Mouse (Mus musculus) hindbrain, embryonic 15.5 days (tissue): ENCODE results near the gene Myoz2. TPM values are rescaled to one million over a fixed set of nuclear protein-coding genes. Genes with fewer than 3 reads are reported as not detected.

Source experiments
- ATAC-seq: fragments of 200-750 bp; cut with Nextera tagmentation; 2 replicates; pipeline ENCODE4 v1.8.0; 2017; ENCODE audit warnings: low read depth, moderate number of reproducible peaks, moderate TSS enrichment; ENCODE audit not compliant: low FRiP score
- H3K27ac ChIP-seq: fragments of 300-500 bp; sonication (generic); replicated peaks from 2 replicates; pipeline ENCODE4 v1.5.1; 2015; ENCODE audit warnings: mild to moderate bottlenecking, inconsistent platforms
- H3K27me3 ChIP-seq: fragments of 300-500 bp; sonication (generic); 2 replicates; pipeline ENCODE4 v1.6.1; 2015; ENCODE audit warnings: control low read depth, inconsistent platforms
- H3K36me3 ChIP-seq: fragments of 300-500 bp; sonication (generic); 2 replicates; pipeline ENCODE4 v1.6.1; 2015; ENCODE audit warnings: control low read depth, inconsistent platforms
- H3K4me1 ChIP-seq: fragments of 300-500 bp; sonication (generic); replicated peaks from 2 replicates; pipeline ENCODE4 v1.6.1; 2015; ENCODE audit warnings: control low read depth, inconsistent platforms
- H3K4me2 ChIP-seq: fragments of 300-500 bp; sonication (generic); 2 replicates; pipeline ENCODE4 v1.6.1; 2015; ENCODE audit warnings: moderate library complexity, mild to moderate bottlenecking, inconsistent platforms
- H3K4me3 ChIP-seq: fragments of 300-500 bp; sonication (generic); 2 replicates; pipeline ENCODE4 v1.5.1; 2015; ENCODE audit warnings: mild to moderate bottlenecking, inconsistent platforms
- H3K9ac ChIP-seq: fragments of 300-500 bp; sonication (generic); 2 replicates; pipeline ENCODE4 v1.6.1; 2015; ENCODE audit warnings: inconsistent platforms
- H3K9me3 ChIP-seq: fragments of 300-500 bp; sonication (generic); 2 replicates; pipeline ENCODE4 v1.6.1; 2016; ENCODE audit warnings: control low read depth, inconsistent platforms
- WGBS: fragments of 180-500 bp; shearing (Covaris S2); methylation state at CpG from one replicate; pipeline ENCODE4 v1.1.7; 2015; 5-methylcytosine and 5-hydroxymethylcytosine counted together
- polyA plus RNA-seq: library from polyadenylated mRNA; unstranded; fragments of >200 nt; fragmentation: Nextera tagmentation; extraction: Ambion mirVana; gene quantifications from 2 replicates; pipeline ENCODE4 v1.2.1, GENCODE M21; 2015

Myoz2 gene
- polyA plus RNA-seq, 1 experiment from 2014 or later: 0.13 TPM

DNA sequence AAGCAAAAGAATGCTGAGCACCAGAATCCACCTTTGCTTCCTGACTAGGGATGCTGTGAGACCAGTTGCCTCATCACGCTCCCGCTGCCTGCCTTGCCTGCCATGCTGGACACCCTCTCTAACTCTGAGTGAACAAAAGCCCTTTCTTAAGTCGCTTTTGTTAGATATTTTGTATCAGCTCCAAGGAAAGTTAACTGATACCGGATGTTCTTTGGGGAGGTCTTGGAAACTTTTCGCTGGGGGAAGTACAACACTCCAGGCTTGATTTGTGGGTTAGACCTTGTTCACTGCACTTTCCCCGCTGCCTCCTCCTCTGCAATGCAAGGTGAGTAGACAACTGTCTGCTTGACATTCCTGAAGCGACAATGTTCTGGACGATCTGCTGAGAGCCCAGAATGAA is 36.3 kb downstream of the Myoz2 start:
- H3K27ac ChIP-seq: no peak overlapping the region
- H3K9ac ChIP-seq: no peak overlapping the region
- H3K4me1 ChIP-seq: no peaks in the 10 kb centered on the region
- H3K27me3 ChIP-seq: no peaks in the 10 kb centered on the region
- H3K4me2 ChIP-seq: no peak overlapping the region
- 0 out of 2 replicates have a peak, but pooled peaks cover 4% of the 10 kb centered on the region for H3K9me3 ChIP-seq
- no peak overlapping the region for H3K4me3 ChIP-seq
- 77% methylated on average over 8 of the region's 8 CpGs for WGBS
- no peak for ATAC-seq
- H3K36me3 ChIP-seq: no peaks in the 10 kb centered on the region

DNA sequence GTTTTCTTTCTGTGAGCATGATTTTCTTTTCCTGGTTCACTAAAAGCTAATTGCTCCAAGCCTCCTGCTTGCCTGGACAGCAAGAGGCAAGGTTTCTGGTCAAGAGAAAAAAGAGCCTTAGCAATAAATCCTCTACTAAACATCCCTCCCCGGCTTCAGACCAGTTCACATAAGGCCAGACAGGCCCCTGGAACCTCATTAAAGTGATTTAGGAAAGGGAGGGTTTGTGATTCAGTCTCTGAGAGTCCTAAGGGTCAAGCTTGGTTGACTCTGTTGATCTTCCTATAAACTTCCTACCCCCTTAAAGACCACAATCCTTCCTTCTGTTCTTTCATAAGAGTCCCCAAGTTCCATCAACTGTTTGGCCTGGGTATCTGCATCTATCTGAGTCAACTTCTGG is 37.8 kb downstream of the Myoz2 start:
- ATAC-seq: no peak
- Histone ChIP-seq H3K4me1 (no peaks in the 10 kb centered on the region), H3K27me3 (no peaks in the 10 kb centered on the region), H3K9me3 (0 out of 2 replicates have a peak, but pooled peaks cover 4% of the 10 kb centered on the region), H3K4me3 (no peak overlapping the region), H3K4me2 (no peak overlapping the region), H3K9ac (no peak overlapping the region), H3K36me3 (no peaks in the 10 kb centered on the region), H3K27ac (no peak overlapping the region)
- WGBS: 89% methylated on average over 1 of the region's 1 CpGs

DNA sequence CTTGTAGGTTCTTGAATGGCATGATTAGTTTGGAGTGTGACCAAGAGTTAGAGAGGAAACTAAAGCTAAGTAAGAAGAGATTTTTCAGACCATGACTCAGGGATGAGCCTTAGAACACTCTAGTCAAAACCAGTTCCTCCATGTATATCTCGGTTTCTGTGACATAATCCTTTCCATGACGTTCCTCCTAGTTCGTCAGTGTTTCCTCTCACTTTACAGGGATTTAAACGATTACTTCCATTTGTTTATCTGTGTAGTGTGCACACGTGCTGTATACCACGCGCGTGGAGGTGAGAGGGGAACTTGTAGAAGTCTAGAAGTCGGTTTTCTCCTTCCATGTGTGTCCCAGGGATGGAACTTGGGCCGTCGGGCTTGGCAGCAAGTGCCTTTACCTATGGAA is 47.9 kb downstream of the Myoz2 start:
- Histone ChIP-seq H3K9ac (no peak overlapping the region), H3K4me1 (peaks cover 16% of the 10 kb centered on the region), H3K36me3 (no peaks in the 10 kb centered on the region), H3K9me3 (no peaks in the 10 kb centered on the region), H3K27me3 (no peaks in the 10 kb centered on the region), H3K4me3 (no peak overlapping the region), H3K27ac (no peak overlapping the region), H3K4me2 (no peak overlapping the region)
- 92% methylated on average over 11 of the region's 11 CpGs for WGBS
- no peak for ATAC-seq

DNA sequence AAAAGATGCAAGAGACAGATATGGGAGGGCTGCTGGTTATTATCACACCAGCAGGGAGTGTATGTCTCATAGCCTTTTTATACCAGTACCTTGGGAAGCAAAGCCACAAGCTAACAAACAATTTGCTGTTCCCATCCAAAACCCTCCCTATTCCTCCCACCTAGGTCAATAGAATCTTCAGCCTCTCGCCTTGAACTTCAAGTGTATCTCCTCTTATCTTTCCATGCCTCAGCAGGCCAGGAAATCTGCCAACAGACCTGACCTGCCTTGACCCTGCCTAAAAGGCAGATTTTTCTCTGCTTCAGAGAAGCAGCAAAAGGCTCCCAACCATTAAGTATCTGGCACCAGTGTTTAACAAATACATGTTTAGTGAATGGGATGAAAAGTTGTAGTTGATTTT is 48.4 kb downstream of the Myoz2 start:
- H3K9ac ChIP-seq: no peak overlapping the region
- H3K9me3 ChIP-seq: no peaks in the 10 kb centered on the region
- H3K4me2 ChIP-seq: no peak overlapping the region
- no peak overlapping the region for H3K27ac ChIP-seq
- no peaks in the 10 kb centered on the region for H3K27me3 ChIP-seq
- H3K4me3 ChIP-seq: no peak overlapping the region
- no peak for ATAC-seq
- whole genome bisulfite sequencing: 50% methylated on average over 1 of the region's 1 CpGs
- peaks cover 16% of the 10 kb centered on the region for H3K4me1 ChIP-seq
- no peaks in the 10 kb centered on the region for H3K36me3 ChIP-seq

DNA sequence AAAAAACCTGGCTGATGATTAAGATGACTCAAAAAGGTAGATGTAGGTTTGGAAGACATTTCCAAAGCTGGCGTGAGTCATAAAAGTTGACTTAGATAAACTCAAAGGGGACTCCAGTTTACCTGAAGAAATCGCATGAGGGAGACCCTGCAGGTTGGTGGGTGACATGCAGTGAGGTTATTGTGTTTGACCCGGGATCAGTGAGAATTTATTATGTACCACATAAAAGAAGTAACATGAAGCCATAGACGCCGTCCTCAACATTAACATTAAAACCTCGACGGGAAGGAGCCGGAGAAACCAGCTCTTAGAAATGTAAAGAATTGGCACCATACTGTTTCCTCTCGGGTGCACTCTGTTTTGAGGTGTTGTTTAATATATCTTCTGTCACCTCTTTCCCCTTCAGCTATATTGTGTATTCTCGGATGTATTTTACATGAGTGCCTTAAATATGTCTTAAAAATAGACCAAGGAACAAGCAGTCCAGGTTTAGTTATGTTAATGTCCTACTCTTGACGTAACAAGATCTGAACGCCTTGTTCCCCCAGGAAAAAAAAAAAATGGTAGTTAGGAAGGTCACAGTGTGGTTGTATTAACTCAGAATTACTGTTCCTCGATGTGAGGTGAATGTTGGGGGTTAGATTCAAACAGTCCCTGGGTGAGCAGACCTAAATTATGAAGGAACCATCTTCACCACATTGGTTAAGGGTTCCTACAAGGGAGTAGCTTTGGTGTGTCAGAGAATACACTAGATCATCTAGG is 49.5 kb downstream of the Myoz2 start:
- H3K27me3 ChIP-seq: no peaks in the 10 kb centered on the region
- peak overlapping the region; percentile 80 for H3K4me3 ChIP-seq
- peak overlapping the region; percentile 65 for H3K4me2 ChIP-seq
- no peak for ATAC-seq
- WGBS: 15% methylated on average over 13 of the region's 13 CpGs
- peak overlapping the region; percentile 78 for H3K9ac ChIP-seq
- no peaks in the 10 kb centered on the region for H3K9me3 ChIP-seq
- peaks cover 16% of the 10 kb centered on the region for H3K4me1 ChIP-seq
- no peaks in the 10 kb centered on the region for H3K36me3 ChIP-seq
- H3K27ac ChIP-seq: peak overlapping the region; percentile 95

DNA sequence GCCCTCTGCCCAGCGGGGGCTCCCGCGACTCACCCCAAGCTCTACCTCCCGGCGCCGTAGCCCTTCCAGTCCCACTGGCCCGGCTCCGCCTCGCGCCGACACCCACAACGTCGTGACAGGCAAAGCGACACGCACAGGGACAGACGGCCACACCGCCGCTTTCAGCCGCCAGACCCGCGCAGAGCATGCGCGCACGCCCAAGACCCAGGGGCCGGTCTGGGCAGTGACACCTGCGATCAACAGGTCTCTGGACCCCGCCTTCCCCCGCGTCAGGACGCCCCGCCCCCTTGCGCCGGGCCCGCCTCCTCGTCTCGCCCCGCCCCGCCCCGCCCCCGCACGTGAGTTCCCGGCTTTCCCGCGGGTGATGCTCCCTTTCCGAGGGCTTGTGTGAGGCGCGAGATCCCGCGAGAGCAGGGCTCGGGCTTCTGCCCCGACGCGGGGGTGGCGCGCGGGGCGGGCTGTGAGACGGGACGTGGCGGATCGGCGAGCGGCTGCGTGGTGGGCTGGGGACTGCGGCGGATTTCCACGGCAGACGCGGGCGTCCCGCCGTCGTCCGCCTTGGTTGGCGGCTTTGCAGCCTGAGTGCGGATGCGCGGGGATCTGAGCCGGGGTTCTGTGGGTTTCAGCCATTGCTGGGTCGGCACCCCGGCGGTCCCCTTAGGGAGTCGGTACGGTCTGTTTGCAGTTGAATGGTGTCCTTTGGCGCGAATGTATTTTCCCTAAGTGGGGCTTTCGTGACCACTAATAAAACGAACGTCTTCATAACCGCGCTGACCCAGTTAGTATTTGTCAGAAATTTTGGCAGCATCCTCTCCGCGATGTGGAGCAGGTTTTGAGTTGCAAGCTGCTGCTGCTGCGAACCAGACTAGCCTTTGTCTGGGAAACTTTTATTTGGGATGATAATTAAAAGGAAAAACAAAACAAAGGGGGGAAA is 50.3 kb downstream of the Myoz2 start, which contains the start of gene Usp53:
Gene Usp53, minus strand, starts transcription at position 262 of the 934 bp plus-strand sequence.
- WGBS: under 1% methylated on average over 88 of the region's 94 CpGs
- peak within 1 kb of the TSS; percentile 95 for H3K27ac ChIP-seq
- H3K9me3 ChIP-seq: no peaks in the 10 kb centered on the region
- ATAC-seq: peak; percentile 98
- H3K27me3 ChIP-seq: no peaks in the 10 kb centered on the region
- peak within 1 kb of the TSS; percentile 80 for H3K4me3 ChIP-seq
- no peaks in the 10 kb centered on the region for H3K36me3 ChIP-seq
- peak within 1 kb of the TSS; percentile 65 for H3K4me2 ChIP-seq
- peaks cover 16% of the 10 kb centered on the region for H3K4me1 ChIP-seq
- H3K9ac ChIP-seq: peak within 1 kb of the TSS; percentile 78

DNA sequence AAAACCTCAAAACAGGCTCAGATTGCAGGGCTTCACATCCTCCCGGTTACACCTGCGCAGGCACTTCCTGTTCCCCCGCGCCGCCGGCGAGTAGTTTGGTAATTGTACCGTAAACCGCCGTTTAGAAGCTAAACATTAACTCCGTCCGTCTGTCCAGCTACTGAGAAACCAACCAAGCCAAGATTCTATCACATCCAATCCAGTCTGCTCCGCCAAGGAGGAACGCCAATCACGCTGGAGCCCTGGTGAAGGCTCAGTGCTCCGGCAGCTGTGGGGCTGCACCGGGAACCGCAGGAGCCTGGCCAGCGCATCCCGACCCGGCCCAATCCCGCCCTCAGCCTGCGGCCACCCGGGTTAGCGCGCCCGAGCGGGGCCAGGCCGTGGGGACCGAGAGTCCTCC is 51.0 kb downstream of the Myoz2 start:
- no peaks in the 10 kb centered on the region for H3K27me3 ChIP-seq
- H3K9ac ChIP-seq: peak overlapping the region; percentile 69
- peaks cover 16% of the 10 kb centered on the region for H3K4me1 ChIP-seq
- no peaks in the 10 kb centered on the region for H3K9me3 ChIP-seq
- peak overlapping the region; percentile 65 for H3K4me2 ChIP-seq
- WGBS: 0% methylated on average over 30 of the region's 30 CpGs
- ATAC-seq: no peak; the same call in 1 of the 2 replicates
- peak overlapping the region; percentile 80 for H3K4me3 ChIP-seq
- no peaks in the 10 kb centered on the region for H3K36me3 ChIP-seq
- peak overlapping the region; percentile 95 for H3K27ac ChIP-seq

DNA sequence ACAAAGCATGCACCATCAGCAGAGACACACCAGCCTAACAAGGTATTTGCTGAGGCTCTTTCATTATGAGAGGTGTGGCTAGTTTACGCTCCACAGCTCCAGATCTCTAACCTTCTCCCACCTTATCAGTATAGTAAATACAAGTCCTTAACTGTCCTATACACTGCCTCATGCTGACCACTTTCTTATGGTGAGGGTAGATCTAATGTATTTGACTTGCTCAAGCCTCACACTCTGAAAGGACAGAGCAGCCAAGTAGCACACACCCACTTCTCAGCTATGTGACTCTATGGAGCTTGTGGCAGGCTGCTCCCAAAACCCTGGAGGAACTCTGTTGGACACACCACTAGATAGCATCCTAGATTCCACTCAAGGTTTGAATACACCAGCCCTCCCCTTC is 58.9 kb downstream of the Myoz2 start:
- no peaks in the 10 kb centered on the region for H3K9me3 ChIP-seq
- H3K27me3 ChIP-seq: no peaks in the 10 kb centered on the region
- no peak overlapping the region for H3K9ac ChIP-seq
- no peak overlapping the region for H3K4me2 ChIP-seq
- H3K27ac ChIP-seq: no peak overlapping the region
- H3K4me3 ChIP-seq: no peak overlapping the region
- no peak for ATAC-seq
- WGBS: 100% methylated on average over 1 of the region's 1 CpGs
- 0 out of 2 replicates have a peak, but pooled peaks cover 3% of the 10 kb centered on the region for H3K4me1 ChIP-seq
- no peaks in the 10 kb centered on the region for H3K36me3 ChIP-seq

DNA sequence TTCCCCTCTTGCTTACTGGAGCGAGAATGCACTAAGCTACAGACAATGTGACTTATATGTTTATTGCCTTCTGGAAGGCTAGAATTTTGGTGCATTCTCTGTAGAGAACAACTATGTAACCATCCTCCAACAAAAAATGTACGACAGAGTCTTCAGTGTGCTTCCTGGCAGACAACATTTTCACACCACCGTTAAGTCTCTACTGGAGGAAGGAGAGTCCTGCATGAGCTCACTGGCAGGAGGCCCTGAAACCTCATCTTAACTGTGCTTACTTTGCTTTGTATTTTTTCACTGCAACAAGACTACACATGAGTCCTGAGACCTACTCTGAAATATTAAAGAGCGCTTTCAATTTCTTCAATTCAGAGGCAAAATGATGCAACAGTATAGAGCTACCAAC is 59.5 kb downstream of the Myoz2 start:
- H3K36me3 ChIP-seq: no peaks in the 10 kb centered on the region
- no peak overlapping the region for H3K27ac ChIP-seq
- H3K9me3 ChIP-seq: no peaks in the 10 kb centered on the region
- H3K4me2 ChIP-seq: no peak overlapping the region
- WGBS: 79% methylated on average over 4 of the region's 4 CpGs
- no peaks in the 10 kb centered on the region for H3K27me3 ChIP-seq
- no peak overlapping the region for H3K4me3 ChIP-seq
- H3K9ac ChIP-seq: no peak overlapping the region
- H3K4me1 ChIP-seq: 0 out of 2 replicates have a peak, but pooled peaks cover 3% of the 10 kb centered on the region
- no peak for ATAC-seq

DNA sequence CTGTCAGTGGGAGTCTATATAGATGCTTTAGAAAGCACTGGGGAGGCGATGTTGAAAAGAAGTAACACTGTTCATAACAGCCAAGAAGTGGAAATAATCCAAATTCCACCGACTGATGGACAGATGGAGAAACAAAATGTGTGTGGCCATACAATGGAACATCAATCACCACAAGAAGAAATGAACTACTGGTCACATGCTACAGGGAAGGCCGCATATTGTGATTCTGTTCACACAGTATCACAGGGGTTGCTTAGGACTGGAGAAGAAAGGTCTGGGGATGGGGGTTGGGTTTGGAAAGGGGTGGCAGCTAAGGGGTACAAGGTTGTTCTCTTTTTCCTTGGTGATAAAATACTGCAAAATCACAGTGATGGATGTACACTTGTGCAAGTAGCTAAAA is 60.0 kb downstream of the Myoz2 start:
- H3K27ac ChIP-seq: no peak overlapping the region
- no peaks in the 10 kb centered on the region for H3K27me3 ChIP-seq
- 0 out of 2 replicates have a peak, but pooled peaks cover 3% of the 10 kb centered on the region for H3K4me1 ChIP-seq
- ATAC-seq: no peak
- WGBS: 48% methylated on average over 3 of the region's 3 CpGs
- no peak overlapping the region for H3K4me2 ChIP-seq
- no peak overlapping the region for H3K4me3 ChIP-seq
- no peaks in the 10 kb centered on the region for H3K36me3 ChIP-seq
- H3K9me3 ChIP-seq: no peaks in the 10 kb centered on the region
- no peak overlapping the region for H3K9ac ChIP-seq

DNA sequence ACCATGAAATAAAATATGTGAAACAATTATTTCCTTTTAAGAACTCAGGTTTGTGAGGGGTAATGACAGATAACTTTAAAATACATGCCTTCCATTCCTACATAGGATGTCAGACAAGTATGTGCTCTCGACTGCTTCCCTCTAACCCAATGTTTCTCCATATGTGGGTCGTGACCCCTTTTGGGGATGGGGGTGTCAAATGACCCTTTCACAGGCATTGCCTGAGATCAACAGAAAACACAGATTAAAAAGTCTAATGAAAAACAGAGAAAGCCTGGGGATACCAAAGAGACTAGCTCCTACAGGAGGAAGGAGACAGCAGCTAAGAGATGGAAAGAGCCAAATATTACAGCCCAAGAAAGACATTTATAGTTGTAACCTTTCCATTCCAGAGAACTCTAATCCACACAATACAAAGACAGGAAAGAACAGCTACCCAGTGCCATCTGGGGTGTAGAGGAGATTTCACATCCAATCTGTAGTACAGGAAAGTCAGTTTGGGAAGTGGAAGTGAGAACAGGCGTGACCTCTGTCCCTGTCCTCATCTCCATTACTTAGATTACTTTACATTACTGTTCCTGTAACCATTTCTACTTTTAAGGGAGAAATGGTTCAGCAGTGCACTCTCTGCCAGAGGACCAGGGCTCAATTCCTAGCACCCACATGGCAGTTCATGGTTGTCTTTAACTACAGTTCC is 62.5 kb downstream of the Myoz2 start:
- 80% methylated on average over 3 of the region's 3 CpGs for WGBS

More for the DNA sequence above, 62.5 kb downstream of the Myoz2 start:
- no peak overlapping the region for H3K4me3 ChIP-seq
- H3K4me1 ChIP-seq: 0 out of 2 replicates have a peak, but pooled peaks cover 3% of the 10 kb centered on the region
- no peaks in the 10 kb centered on the region for H3K27me3 ChIP-seq
- H3K27ac ChIP-seq: no peak overlapping the region
- H3K9me3 ChIP-seq: no peaks in the 10 kb centered on the region
- no peak overlapping the region for H3K9ac ChIP-seq
- peaks cover 6% of the 10 kb centered on the region for H3K36me3 ChIP-seq
- no peak for ATAC-seq
- no peak overlapping the region for H3K4me2 ChIP-seq
